Mouse (Mus musculus) adrenal gland, postnatal 4 days (tissue): Measurements from ENCODE around the gene Tcstv3. TPM values are rescaled to one million over a fixed set of nuclear protein-coding genes. Genes with fewer than 3 reads are reported as not detected.
"Not testable (repeated sequence)": the region's sequence is repeated elsewhere in the genome, so short reads cannot be mapped to it uniquely, and the experiment has no call there.

ENCODE experiments used
- DNase-seq, 2 experiments: peaks; one replicate each; pipeline ENCODE4 v3.0.0; 2021 to 2022; ENCODE audit warnings: low spot score in 2 of 2, mixed read lengths in 2 of 2
- long read RNA-seq, 2 experiments: library from polyadenylated mRNA; stranded (forward); transcript quantifications; one replicate each; pipeline ENCODE4 v2.0.0; 2021
- total RNA-seq, 2 experiments: library from RNA; stranded (reverse); gene quantifications; 2 replicates each; pipeline ENCODE4 v1.2.3; 2021

Gene Tcstv3
- total RNA-seq = not detected
- long read RNA-seq, experiment 1 = 0 reads
- long read RNA-seq, experiment 2 = 0 reads

GRCm38 (mm10) chr13:120316578-120316977 lies at the start of gene Tcstv3:
TSS of gene Tcstv3 (plus strand) at chr13:120316878.
- not testable (repeated sequence) for DNase-seq

DNA sequence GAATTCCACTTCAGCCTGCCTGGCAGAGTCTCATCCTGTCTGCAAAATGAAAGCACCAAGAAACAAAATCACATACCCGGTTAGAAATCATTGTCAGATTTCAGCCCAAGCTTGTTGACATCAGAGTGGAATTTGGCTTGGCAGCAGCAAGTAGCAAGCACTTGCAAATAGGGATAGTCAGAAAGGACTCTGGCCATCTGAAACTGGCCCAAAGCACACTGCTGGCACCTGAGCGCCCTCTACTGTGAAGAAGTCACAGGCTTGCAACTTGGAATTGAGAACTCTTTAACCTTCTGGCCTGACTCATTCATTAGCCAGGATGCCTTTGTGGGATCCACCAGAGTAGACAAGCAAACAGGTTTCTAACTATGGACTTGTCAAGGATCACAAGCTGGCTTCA lies 38.8 kb upstream of the Tcstv3 start:
- not testable (repeated sequence) for DNase-seq

- no peak for DNase-seq
These were observed 37.9 kb upstream of the Tcstv3 start for GRCm38 (mm10) chr13:120278784-120279183.

DNA sequence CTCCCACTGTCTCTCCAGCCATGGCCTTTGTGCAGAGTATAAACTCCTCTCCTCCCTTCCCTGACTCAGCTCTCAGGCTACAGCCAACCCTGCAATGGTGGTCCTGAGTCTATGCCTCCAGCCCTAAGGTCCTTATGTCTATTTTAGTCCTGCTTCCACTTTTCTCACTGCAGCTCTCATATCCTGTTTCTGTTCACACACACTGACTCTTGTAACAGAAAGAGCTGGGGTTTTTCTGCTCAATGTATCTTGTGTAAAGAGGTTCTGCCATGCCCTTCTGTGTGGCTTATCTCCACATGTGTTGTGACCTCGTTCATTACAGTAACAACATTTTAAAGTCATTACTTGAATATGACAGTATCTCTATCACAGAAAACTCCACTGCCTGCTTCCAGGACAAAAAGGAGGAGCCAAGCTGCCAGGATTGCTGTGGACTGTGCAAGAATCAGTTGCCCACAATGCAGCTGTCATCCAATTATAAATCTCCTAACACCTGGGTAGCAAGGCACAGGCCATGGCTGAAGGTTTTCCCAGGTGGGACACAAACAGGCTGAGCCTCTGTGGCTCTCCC lies 17.3 kb upstream of the Tcstv3 start:
- DNase-seq = no peak

DNA sequence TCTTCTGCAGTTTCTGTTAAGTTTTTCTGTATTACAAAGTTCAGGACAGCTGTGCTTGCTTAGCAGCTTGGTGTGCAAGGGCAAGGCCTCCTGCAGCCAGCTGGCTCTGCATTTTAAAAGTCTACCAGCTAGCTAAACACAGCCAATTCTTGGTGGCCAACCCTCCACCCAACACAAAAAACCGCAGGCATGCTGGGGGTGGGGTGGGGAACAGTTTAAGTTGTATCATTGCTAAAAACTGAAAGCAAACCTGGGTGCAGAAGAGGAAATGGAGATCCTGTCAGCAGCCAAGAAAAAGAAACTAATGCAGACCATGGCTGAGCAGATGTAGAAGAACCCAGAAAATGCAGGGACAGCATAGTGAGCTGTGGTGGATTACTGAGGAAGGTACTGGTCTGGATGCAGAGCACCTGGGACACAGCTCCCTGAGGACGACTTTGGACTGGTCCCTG lies 16.7 kb upstream of the Tcstv3 start, which contains the start of gene BC147527:
BC147527 (plus strand) TSS at position 402 of the 452 bp plus-strand sequence.
- DNase-seq = no peak

DNA sequence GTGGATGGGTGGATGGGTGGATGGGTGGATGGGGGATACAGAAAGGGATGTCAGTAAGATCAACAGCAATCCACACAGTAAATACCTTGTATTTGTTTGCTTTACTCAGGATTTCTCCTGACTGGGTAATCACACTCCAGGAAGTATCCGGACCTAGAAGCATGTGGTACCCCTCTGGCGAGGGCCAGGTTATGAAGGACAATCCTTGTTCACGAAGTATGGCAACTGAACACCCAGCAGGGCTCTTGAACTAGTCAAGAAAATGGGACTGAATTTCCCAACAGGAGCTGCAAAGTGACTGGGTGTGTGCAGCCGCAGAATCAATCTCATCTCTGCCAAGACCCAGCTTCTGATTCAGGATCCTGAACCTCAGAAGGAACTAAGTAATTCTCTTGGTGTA lies 15.8 kb upstream of the Tcstv3 start:
- DNase-seq = no peak

DNA sequence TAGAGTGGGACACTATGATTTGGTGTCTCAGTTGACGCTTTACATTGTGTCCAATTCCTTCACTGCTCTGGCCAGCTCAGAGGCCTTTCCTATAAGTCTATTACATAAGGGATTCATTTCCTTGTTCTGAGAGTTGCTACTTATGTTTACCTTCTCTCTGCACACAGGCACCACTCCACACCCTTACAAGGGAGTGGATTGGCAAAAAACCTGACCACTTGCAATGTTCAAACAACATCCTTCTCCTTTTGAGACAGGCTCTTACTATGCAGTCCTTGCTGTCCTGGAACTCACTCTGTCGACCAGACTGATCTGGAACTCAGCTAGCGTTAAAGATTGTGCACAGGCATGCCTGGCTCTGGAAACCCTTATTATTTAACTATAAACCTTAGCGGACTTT lies 5.9 kb upstream of the Tcstv3 start:
- DNase-seq = no peak

- no peak for DNase-seq
These were observed 3.1 kb upstream of the Tcstv3 start for GRCm38 (mm10) chr13:120313584-120313983.

- no peak for DNase-seq
These were observed 3.5 kb downstream of the Tcstv3 start for GRCm38 (mm10) chr13:120320183-120320582.

DNA sequence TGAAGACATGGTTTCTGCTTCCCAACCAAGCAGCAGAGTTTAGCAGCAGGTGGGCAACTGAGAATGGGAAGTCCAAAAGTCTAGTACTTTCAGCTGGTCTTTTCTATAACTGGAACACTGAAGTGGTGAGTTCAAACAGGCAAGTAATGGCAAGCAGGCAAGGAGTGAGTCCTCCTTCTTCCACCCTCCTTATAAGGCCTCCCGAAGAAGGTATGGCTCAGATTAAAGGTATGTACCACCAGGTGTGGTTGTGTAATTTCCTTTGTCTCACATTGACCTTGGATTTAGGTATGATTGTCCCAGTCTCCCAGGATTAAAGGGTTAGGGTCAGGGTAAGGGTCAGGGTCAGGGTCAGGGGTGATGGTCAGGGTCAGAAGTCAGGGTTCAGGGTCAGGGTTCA lies 4.0 kb downstream of the Tcstv3 start:
- DNase-seq = no peak

Other genes starting within 250 kb of the Tcstv3 start
- gene Gm20767, start 176.6 kb upstream of the Tcstv3 start, total RNA-seq = not detected
- gene Gm21818, start 144.4 kb upstream of the Tcstv3 start, total RNA-seq = not detected
- gene Gm21762, start 100.9 kb upstream of the Tcstv3 start, total RNA-seq = not detected
- gene Gm21731, start 77.8 kb upstream of the Tcstv3 start, total RNA-seq = not detected
- gene AF067061, start 53.8 kb upstream of the Tcstv3 start, total RNA-seq = not detected
- not detected for gene BC147527, start 16.5 kb upstream of the Tcstv3 start, total RNA-seq